Mouse (Mus musculus) NIH3T3 (cell line): ENCODE measurements at regions not wholly inside any gene's neighbourhood (a gene's known extent, or its start where the extent isn't known, plus 50 kb on each side); places are given as distances from the start of the nearest gene placed in this dataset.
A peak's percentile ranks its signal among the peaks of the same experiment; 100 is the strongest.
"Not testable (repeated sequence)": the region's sequence is repeated elsewhere in the genome, so short reads cannot be mapped to it uniquely, and the experiment has no call there.

Experiments used
- DNase-seq: peaks from one replicate; pipeline ENCODE4 v3.0.0-alpha.2; 2012; ENCODE audit warnings: low read depth

- DNase-seq, result no peak
Measured at GRCm38 (mm10) chr1:42542846-42543549, 152.6 kb upstream of the Pou3f3 start.

- DNase-seq, result no peak
Measured at GRCm38 (mm10) chr1:42546879-42547278, 148.7 kb upstream of the Pou3f3 start.

- no peak for DNase-seq
Measured at GRCm38 (mm10) chr1:42557301-42557700, 138.3 kb upstream of the Pou3f3 start.

DNA sequence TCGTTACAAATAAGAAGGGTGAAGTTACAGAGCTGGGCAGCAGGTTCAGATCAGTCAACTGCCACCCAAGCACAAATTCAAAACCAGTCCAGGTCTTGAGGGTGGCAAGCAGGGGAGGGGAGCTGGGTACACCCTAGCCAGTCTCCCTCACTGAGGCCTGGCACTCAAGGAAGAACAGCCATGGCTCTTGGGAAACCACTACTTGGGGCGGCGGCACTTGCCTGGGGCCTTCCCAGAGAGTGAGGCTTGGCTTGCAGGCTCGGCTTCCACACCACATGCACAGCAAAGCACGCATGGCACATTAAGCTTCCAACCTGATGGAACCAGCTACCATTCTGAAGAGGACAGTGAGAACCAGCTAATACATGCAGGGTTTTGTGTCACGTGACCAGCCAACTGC lies 127.9 kb upstream of the Pou3f3 start:
- no peak for DNase-seq

- DNase-seq, result no peak
Measured at GRCm38 (mm10) chr1:42585191-42585590, 110.4 kb upstream of the Pou3f3 start.

GRCm38 (mm10) chr1:42588499-42588898 lies 107.1 kb upstream of the Pou3f3 start:
- DNase-seq, result no peak

DNA sequence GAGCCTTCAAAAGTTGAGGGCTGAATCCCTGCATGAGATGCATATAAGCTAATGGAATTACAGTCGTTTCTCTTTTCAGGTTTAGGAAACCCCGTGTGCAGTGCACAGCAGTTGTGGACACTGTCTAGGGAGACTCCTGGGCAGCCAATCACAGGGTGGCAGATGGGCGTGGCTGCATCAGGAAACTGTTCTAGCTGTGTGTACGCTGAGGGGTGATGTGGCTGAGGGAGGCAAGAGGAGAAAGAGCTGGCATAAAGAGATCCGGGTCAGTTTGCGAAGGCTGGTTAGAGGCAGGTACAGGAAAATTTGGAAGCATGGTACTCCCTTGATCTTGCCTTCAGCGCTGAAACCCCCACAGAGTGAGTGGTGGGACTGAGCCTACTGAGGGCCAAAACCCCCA lies 106.1 kb upstream of the Pou3f3 start:
- DNase-seq, result no peak

DNA sequence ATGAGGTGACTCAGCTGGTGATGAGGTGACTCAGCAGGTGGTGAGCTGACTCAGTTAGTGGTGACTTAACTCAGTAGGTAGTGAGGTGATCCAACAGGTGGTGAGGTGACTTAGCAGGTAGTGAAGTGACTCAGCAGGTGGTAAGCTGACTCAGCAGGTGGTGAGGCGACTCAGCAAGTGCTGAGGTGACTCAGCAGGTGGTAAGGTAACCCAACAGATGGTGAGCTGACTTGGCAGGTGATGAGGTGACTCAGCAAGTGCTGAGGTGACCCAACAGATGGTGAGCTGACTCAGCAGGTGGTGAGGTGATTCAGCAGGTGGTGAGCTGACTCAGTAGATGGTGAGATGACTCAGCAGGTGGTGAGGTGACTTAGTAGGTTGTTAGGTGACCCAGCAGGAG lies 103.7 kb upstream of the Pou3f3 start:
- DNase-seq, result no peak

- no peak for DNase-seq
Measured at GRCm38 (mm10) chr1:42597065-42597464, 98.5 kb upstream of the Pou3f3 start.

GRCm38 (mm10) chr1:42599238-42599637 lies 96.3 kb upstream of the Pou3f3 start:
- DNase-seq, result no peak

- DNase-seq, result no peak
Measured at GRCm38 (mm10) chr1:42606251-42606650, 89.3 kb upstream of the Pou3f3 start.

DNA sequence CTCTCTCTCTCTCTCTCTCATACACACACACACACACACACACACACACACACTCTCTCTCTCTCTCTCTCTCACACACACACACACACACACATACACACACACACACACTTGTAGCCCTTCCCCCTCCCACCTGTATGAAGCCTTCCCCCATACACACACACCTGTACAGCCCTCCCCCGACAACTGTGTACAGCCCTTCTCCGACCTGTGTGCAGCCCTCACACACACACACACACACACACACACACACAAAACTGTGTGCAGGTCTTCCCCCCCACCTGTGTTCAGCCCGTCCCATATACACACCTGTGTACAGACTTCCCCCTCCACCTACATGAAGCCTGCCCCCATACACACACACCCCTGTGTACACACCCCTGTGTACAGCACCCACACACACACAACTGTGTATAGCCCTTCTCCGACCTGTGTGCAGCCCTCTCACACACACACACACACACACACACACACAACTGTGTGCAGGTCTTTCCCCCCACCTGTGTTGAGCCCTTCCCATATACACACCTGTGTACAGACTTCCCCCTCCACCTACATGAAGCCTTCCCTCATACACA lies 88.0 kb upstream of the Pou3f3 start:
- DNase-seq, result not testable (repeated sequence)

GRCm38 (mm10) chr1:42623766-42624165 lies 71.8 kb upstream of the Pou3f3 start:
- DNase-seq, result peak; percentile 11

- DNase-seq, result no peak
Measured at GRCm38 (mm10) chr1:42628800-42629199, 66.8 kb upstream of the Pou3f3 start.

DNA sequence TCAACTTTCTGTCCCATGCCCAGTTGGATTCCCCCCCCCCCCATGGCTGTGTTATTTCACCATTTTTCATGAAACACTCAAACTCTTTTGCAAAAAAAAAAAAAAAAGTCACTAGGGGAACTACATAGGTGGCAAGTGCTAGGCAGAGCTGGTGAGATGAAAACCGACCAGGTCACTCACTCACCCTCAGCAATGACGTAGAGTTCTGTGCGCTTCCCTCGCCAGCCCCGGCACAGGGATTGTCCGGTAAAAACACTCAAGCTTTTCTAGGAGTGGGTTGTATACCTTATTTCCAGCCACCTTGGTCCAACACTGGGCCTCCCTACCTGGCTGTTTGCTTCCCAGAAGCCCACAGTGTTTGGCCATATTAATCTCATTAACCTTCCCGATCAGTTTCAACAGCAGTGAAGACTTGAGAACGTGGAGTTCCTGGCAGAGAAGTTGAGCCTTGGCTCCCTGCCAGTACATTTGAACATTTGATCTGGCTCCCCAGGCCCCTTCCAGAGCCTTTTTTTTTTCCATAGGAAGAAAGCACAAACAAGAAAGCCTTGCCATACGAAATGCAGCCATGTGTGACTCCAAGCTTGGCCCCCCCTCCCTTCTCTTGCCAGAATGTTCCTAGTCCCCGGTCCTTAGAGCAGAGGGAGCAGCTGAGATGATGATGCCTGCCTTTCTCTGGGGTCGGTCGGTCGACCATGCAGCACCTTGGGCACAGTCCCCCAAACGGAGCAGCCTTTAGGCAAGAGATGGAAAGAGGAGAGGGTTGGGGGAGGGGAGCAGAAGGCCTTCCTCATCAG lies 65.9 kb upstream of the Pou3f3 start:
- DNase-seq, result no peak

DNA sequence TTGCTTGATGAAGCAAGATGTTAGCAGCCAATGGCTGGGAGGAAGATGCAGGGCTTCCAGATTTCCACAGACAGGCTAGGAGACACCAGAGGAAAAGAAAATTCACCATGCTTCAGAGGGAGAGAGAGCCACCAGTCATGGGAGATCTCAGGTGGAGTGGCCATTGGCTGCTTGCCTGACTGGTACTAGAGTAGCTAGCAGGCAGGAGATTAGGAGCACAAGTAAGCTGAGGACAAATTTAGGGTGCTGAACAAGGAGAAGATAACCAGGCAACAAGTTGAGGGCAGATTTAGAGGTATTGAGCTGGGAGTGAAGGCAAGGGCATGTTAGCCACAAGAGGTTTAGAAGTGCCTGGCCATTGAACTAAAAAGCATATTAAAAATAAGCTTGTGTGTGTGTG lies 63.3 kb upstream of the Pou3f3 start:
- no peak for DNase-seq

- DNase-seq, result no peak
Measured at GRCm38 (mm10) chr1:42636558-42636957, 59.0 kb upstream of the Pou3f3 start.
